Mouse (Mus musculus): ENCODE results near the gene Cfi. TPM values are rescaled to one million over a fixed set of nuclear protein-coding genes. Genes with fewer than 3 reads are reported as not detected.

Cfi gene
- total RNA-seq, 4 experiments from 2014 or later, result not detected

Other genes starting within 250 kb of the Cfi start
- gene Egf, start 80.6 kb upstream of the Cfi start, total RNA-seq (2022), result 10 to 100 TPM; 30.3 to 34.8 (median 33.8) TPM
- not detected for gene Lrit3, start 31.9 kb upstream of the Cfi start, total RNA-seq (2022)
- gene Rrh, start 13.3 kb upstream of the Cfi start, total RNA-seq (2022), result not detected
- 10 to 100 TPM; 13.5 to 24.3 (median 18.7) TPM for gene Gar1, start 4.5 kb upstream of the Cfi start, total RNA-seq (2022)
- 10 to 100 TPM; 83.7 to 92.7 (median 86.9) TPM for gene Pla2g12a, start 42.7 kb downstream of the Cfi start, total RNA-seq (2022)
- gene Casp6, start 65.5 kb downstream of the Cfi start, total RNA-seq (2022), result 1 to 10 TPM; 1.7 to 2.7 (median 1.9) TPM
- gene Mcub, start 134.3 kb downstream of the Cfi start, total RNA-seq (2022), result 1 to 10 TPM in 2 of 4 experiments, under 1 TPM in 2; 0.56 to 1.4 (median 0.95) TPM
- 10 to 100 TPM; 18.4 to 25.6 (median 21.0) TPM for gene Sec24b, start 225.7 kb downstream of the Cfi start, total RNA-seq (2022)

Data from gastrocnemius, adult 8-10 months (tissue).